Mouse (Mus musculus): ENCODE measurements around the gene Cdc37. TPM values are rescaled to one million over a fixed set of nuclear protein-coding genes. Genes with fewer than 3 reads are reported as not detected.

Gene Cdc37
- polyA plus RNA-seq, 1 experiment, result 164 TPM

DNA sequence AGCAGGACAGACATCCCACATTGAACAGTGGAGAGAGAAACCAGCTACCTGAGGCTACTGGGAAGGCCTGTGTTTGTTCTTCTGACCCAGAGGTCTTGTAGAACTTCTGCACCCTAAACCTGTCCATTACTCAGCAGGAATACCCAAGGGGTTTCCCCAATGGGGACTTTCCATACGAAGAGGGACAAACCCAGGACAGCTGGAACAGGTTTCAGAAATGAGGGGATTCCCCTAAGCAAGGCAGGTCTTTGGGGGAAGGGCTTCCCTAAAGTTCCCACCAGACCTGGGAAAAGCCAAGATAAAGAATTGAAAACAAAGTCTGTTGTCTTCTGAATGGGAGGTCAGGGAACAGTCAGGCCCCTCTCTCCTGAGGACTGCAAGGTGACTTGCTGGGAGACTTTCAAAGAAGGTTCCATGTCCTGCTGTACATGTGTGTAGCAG lies 13.8 kb downstream of the Cdc37 start:
- Histone ChIP-seq H3K27me3 (ENCODE audit: control insufficient read depth, insufficient read depth, low read length, poor library complexity, severe bottlenecking) (no peaks in the 10 kb centered on the region), H3K4me1 (ENCODE audit: control insufficient read depth, insufficient read depth, low read length) (no peaks in the 10 kb centered on the region), H3K9ac (ENCODE audit: low read depth, poor library complexity, severe bottlenecking) (no peak overlapping the region), H3K36me3 (ENCODE audit: control insufficient read depth, insufficient read depth, low read length, poor library complexity, severe bottlenecking) (peaks cover 16% of the 10 kb centered on the region), H3K27ac (ENCODE audit: insufficient read depth, low read length) (no peak overlapping the region), H3K9me3 (replicated peaks; ENCODE audit: control insufficient read depth, insufficient read depth, low read length, poor library complexity, severe bottlenecking) (no peaks in the 10 kb centered on the region), H3K4me3 (ENCODE audit: low read depth, low read length) (no peak overlapping the region)
- TF ChIP-seq EP300 (IDR thresholded peaks at IDR 0.05; ENCODE audit: insufficient read depth, low read depth, low read length) (no peak), POLR2A (IDR thresholded peaks at IDR 0.05; ENCODE audit: insufficient read depth, low read length) (no peak), CTCF (IDR thresholded peaks at IDR 0.05; ENCODE audit: low read depth, low read length) (no peak)

DNA sequence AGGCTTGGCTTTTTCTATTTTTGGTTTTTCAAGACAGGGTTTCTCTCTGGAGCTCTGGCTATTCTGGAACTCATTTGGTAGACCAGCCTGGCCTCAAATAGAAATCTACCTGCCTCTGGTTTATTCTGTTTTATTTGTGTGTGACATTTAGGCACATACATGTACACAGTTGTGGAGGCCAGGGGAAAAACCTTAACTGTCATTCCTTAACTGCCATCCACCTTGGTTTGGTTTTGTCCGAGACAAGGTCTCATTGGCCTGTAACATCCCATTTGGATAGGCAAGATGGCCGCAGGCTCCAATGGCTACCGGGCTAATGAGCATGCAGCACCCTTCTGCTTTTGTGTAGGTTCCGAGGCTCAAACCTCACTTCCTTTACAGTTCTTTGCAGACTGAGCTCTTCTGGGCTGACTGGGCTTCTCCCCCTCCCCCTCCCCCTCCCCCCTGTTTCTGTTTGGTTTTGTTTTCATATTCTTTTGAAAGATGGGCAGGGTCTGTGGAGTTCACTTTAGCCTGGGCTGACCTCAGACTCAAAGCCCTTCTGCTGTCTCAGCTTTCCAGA lies 14.4 kb downstream of the Cdc37 start:
- Histone ChIP-seq H3K9me3 (replicated peaks; ENCODE audit: control insufficient read depth, insufficient read depth, low read length, poor library complexity, severe bottlenecking) (no peaks in the 10 kb centered on the region), H3K27me3 (ENCODE audit: control insufficient read depth, insufficient read depth, low read length, poor library complexity, severe bottlenecking) (no peaks in the 10 kb centered on the region), H3K9ac (ENCODE audit: low read depth, poor library complexity, severe bottlenecking) (no peak overlapping the region), H3K4me1 (ENCODE audit: control insufficient read depth, insufficient read depth, low read length) (no peaks in the 10 kb centered on the region), H3K4me3 (ENCODE audit: low read depth, low read length) (no peak overlapping the region), H3K27ac (ENCODE audit: insufficient read depth, low read length) (no peak overlapping the region), H3K36me3 (ENCODE audit: control insufficient read depth, insufficient read depth, low read length, poor library complexity, severe bottlenecking) (peaks cover 10% of the 10 kb centered on the region)
- no peak for TF ChIP-seq POLR2A (IDR thresholded peaks at IDR 0.05; ENCODE audit: insufficient read depth, low read length)
- TF ChIP-seq CTCF (IDR thresholded peaks at IDR 0.05; ENCODE audit: low read depth, low read length), result no peak

DNA sequence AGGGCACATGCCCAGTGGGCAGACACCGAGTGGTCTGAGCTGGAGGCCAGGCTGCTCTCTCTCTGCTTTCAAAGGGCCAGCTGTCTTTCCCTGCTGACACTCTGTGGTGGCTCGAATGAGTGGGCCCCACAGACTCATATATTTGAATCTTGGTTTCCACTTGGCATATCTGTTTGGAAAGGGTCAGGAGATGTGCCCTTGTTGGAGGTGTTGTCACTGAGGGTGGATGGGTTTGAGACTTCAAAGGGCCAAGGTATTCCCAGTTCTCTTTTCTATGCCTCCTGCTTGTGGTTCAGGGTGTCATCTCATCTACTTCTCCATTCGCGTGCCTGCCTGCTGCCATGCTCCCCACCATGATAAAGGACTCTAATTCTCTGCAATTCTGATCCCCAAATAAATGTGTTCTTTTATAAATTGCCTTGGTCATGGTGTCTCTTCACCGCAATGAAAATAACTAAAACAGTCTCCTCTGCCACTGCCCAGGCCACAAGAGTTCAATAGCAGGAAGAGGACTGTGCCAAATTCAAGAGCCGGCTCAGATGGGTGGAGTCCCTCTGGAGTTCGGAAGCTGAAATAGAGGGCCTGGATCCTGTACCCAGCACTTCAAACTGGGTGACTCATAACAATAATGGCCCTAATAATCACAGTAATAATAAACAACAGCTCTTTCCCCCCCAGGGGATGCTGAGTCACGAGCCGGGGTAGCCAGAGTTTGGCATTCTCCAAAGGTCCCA lies 15.0 kb downstream of the Cdc37 start:
- Histone ChIP-seq H3K27ac (ENCODE audit: insufficient read depth, low read length) (no peak overlapping the region), H3K9me3 (replicated peaks; ENCODE audit: control insufficient read depth, insufficient read depth, low read length, poor library complexity, severe bottlenecking) (no peaks in the 10 kb centered on the region), H3K9ac (ENCODE audit: low read depth, poor library complexity, severe bottlenecking) (no peak overlapping the region), H3K4me3 (ENCODE audit: low read depth, low read length) (no peak overlapping the region), H3K4me1 (ENCODE audit: control insufficient read depth, insufficient read depth, low read length) (no peaks in the 10 kb centered on the region), H3K27me3 (ENCODE audit: control insufficient read depth, insufficient read depth, low read length, poor library complexity, severe bottlenecking) (no peaks in the 10 kb centered on the region), H3K36me3 (ENCODE audit: control insufficient read depth, insufficient read depth, low read length, poor library complexity, severe bottlenecking) (peaks cover 5% of the 10 kb centered on the region)
- TF ChIP-seq CTCF (IDR thresholded peaks at IDR 0.05; ENCODE audit: low read depth, low read length) (no peak), POLR2A (IDR thresholded peaks at IDR 0.05; ENCODE audit: insufficient read depth, low read length) (no peak), EP300 (IDR thresholded peaks at IDR 0.05; ENCODE audit: insufficient read depth, low read depth, low read length) (no peak)

DNA sequence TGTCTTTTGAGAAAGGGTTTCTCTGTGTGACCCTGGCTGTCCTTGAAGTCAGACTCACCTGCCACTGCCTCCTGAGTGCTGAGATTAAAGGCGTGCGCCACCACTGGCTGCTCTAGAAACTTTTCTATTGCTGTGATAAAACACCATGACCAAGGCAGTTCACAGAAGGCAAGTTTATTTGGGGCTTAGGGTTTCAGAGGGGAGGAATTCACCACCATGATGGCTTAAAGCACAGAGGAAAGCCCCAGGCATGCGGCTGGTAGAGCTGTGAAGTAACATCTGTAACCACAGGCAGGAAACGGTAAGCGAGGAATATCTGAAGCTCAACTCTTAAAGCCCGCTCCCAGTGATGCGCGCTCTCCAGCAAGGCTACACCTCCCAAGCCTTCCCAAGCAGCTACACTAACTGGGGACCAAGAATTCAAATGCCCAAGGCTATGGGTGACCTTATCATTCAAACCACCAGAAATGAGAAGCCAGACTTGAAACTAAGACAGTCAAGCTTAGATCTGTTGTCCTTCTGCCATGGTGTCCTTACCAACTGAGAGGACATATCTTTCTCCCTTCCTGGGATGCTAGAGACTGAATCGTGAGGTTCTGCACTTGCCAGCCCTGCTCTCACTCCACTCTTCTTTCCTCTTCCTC lies 16.6 kb downstream of the Cdc37 start:
- no peak overlapping the region for H3K27ac ChIP-seq (ENCODE audit: insufficient read depth, low read length)
- H3K4me3 ChIP-seq (ENCODE audit: low read depth, low read length), result no peak overlapping the region
- no peaks in the 10 kb centered on the region for H3K9me3 ChIP-seq (replicated peaks; ENCODE audit: control insufficient read depth, insufficient read depth, low read length, poor library complexity, severe bottlenecking)
- TF ChIP-seq POLR2A (IDR thresholded peaks at IDR 0.05; ENCODE audit: insufficient read depth, low read length), result no peak
- no peak for TF ChIP-seq EP300 (IDR thresholded peaks at IDR 0.05; ENCODE audit: insufficient read depth, low read depth, low read length)
- TF ChIP-seq CTCF (IDR thresholded peaks at IDR 0.05; ENCODE audit: low read depth, low read length), result no peak
- no peaks in the 10 kb centered on the region for H3K36me3 ChIP-seq (ENCODE audit: control insufficient read depth, insufficient read depth, low read length, poor library complexity, severe bottlenecking)
- H3K4me1 ChIP-seq (ENCODE audit: control insufficient read depth, insufficient read depth, low read length), result no peaks in the 10 kb centered on the region
- no peaks in the 10 kb centered on the region for H3K27me3 ChIP-seq (ENCODE audit: control insufficient read depth, insufficient read depth, low read length, poor library complexity, severe bottlenecking)
- H3K9ac ChIP-seq (ENCODE audit: low read depth, poor library complexity, severe bottlenecking), result no peak overlapping the region

DNA sequence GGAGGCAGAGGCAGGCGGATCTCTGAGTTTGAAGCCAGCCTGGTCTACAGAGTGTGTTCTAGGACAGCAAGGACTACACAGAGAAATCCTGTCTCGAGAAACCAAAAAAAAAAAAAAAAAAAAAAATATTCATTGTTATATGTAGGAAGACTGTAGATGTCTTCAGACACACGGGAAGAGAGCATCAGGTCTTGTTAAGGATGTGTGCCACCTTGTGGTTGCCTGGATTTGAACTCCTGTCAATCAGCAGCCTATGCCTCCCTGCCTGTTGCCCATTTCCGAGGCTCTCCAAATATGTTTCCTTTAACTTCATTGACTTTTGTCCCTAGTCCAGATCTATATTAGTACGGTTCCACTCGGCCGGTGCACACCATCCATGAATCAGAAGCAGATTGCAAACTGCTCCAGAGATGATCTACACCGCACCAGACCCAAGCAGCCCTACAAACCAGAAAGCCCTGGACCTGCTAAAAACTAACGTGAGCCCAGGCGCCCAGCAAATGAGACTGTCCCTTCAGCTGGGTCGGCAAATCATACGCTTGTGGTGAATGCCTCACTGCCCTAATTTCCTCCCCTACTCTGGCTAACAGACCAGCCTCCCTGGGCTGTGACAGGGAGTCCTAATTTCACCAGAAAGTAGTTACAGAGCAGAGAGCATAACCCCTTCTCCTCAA lies 17.5 kb downstream of the Cdc37 start:
- no peaks in the 10 kb centered on the region for H3K4me1 ChIP-seq (ENCODE audit: control insufficient read depth, insufficient read depth, low read length)
- H3K36me3 ChIP-seq (ENCODE audit: control insufficient read depth, insufficient read depth, low read length, poor library complexity, severe bottlenecking), result no peaks in the 10 kb centered on the region
- no peaks in the 10 kb centered on the region for H3K9me3 ChIP-seq (replicated peaks; ENCODE audit: control insufficient read depth, insufficient read depth, low read length, poor library complexity, severe bottlenecking)
- H3K27ac ChIP-seq (ENCODE audit: insufficient read depth, low read length), result no peak overlapping the region
- no peak overlapping the region for H3K4me3 ChIP-seq (ENCODE audit: low read depth, low read length)
- H3K9ac ChIP-seq (ENCODE audit: low read depth, poor library complexity, severe bottlenecking), result no peak overlapping the region
- no peaks in the 10 kb centered on the region for H3K27me3 ChIP-seq (ENCODE audit: control insufficient read depth, insufficient read depth, low read length, poor library complexity, severe bottlenecking)
- TF ChIP-seq EP300 (IDR thresholded peaks at IDR 0.05; ENCODE audit: insufficient read depth, low read depth, low read length) (no peak), CTCF (IDR thresholded peaks at IDR 0.05; ENCODE audit: low read depth, low read length) (peak; percentile 56), POLR2A (IDR thresholded peaks at IDR 0.05; ENCODE audit: insufficient read depth, low read length) (no peak)

All from ES-Bruce4 (cell line).